Mouse (Mus musculus): ENCODE results near the gene Rdh8. TPM values are rescaled to one million over a fixed set of nuclear protein-coding genes. Genes with fewer than 3 reads are reported as not detected.
A peak's percentile ranks its signal among the peaks of the same experiment; 100 is the strongest.

The Rdh8 gene
- polyA plus RNA-seq, 1 experiment from 2014 or later: not detected

- H3K4me2 ChIP-seq: no peak overlapping the region
- no peak for ATAC-seq (replicated peaks; ENCODE audit: low FRiP score)
- 62% methylated on average over 4 of the region's 4 CpGs for WGBS
Observed at GRCm38 (mm10) chr9:20842211-20842610, 23.9 kb downstream of the Rdh8 start.

DNA sequence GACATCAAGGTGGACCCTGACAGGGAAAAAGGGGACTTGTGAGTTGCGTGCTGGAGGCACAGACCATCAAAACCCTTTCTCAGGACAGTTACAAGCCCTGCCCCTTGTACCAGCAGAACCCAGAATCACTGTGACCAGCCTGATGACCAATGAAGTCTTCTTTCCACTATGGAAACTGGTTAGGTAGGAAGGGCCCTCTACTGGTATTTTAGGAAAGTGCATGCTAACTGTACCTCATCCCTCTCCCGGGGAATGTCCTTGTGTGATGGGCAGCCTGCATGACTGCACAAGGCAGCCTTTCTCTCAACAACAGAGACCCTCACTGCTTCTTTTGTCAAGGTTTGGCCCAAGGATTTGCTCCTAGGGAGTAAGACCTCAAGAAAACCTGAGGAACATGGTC lies 24.4 kb downstream of the Rdh8 start:
- Histone ChIP-seq H3K4me1 (no peaks in the 10 kb centered on the region), H3K9me3 (replicated peaks) (no peaks in the 10 kb centered on the region), H3K36me3 (no peaks in the 10 kb centered on the region), H3K9ac (no peak overlapping the region), H3K27ac (no peak overlapping the region), H3K4me2 (no peak overlapping the region), H3K4me3 (replicated peaks) (no peak overlapping the region), H3K27me3 (no peaks in the 10 kb centered on the region)
- no peak for ATAC-seq (replicated peaks; ENCODE audit: low FRiP score)
- 26% methylated on average over 2 of the region's 2 CpGs for WGBS

More at GRCm38 (mm10) chr9:20842211-20842610, 23.9 kb downstream of the Rdh8 start:
- Histone ChIP-seq H3K4me1 (no peaks in the 10 kb centered on the region), H3K27me3 (no peaks in the 10 kb centered on the region), H3K36me3 (no peaks in the 10 kb centered on the region), H3K4me3 (replicated peaks) (no peak overlapping the region), H3K9ac (no peak overlapping the region), H3K9me3 (replicated peaks) (no peaks in the 10 kb centered on the region), H3K27ac (no peak overlapping the region)

- WGBS: 93% methylated on average over 2 of the region's 2 CpGs
- H3K9me3 ChIP-seq (replicated peaks): no peaks in the 10 kb centered on the region
- no peak for ATAC-seq (replicated peaks; ENCODE audit: low FRiP score)
Observed at GRCm38 (mm10) chr9:20850179-20850578, 31.9 kb downstream of the Rdh8 start.

GRCm38 (mm10) chr9:20857131-20857530 lies 38.8 kb downstream of the Rdh8 start:
- no peaks in the 10 kb centered on the region for H3K4me1 ChIP-seq

More at GRCm38 (mm10) chr9:20850179-20850578, 31.9 kb downstream of the Rdh8 start:
- Histone ChIP-seq H3K27ac (no peak overlapping the region), H3K4me1 (no peaks in the 10 kb centered on the region), H3K4me2 (no peak overlapping the region), H3K4me3 (replicated peaks) (no peak overlapping the region), H3K36me3 (no peaks in the 10 kb centered on the region), H3K27me3 (no peaks in the 10 kb centered on the region), H3K9ac (no peak overlapping the region)

DNA sequence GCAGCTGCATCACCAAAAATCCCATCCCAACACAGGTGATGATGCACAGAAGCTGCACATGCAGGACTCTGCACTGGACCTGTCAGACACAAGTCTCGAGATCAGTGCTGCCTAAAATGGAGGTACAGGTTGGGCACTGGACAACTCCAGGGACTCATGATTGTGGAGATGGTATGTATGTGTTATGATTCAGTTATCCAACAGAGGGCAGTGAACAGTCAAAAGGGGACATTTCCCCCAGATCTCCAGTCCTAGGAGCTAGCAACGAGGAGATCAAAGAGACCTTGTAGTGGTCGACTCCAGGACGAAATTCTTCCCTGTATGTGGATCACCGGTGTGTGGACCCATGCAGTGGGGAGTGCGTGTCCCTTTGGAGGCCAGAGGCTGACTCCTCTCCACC lies 41.6 kb downstream of the Rdh8 start:
- no peak overlapping the region for H3K27ac ChIP-seq
- no peaks in the 10 kb centered on the region for H3K36me3 ChIP-seq
- 43% methylated on average over 6 of the region's 6 CpGs for WGBS
- H3K4me3 ChIP-seq (replicated peaks): no peak overlapping the region
- H3K9me3 ChIP-seq (replicated peaks): no peaks in the 10 kb centered on the region
- no peaks in the 10 kb centered on the region for H3K27me3 ChIP-seq
- H3K4me2 ChIP-seq: no peak overlapping the region
- no peaks in the 10 kb centered on the region for H3K4me1 ChIP-seq
- no peak overlapping the region for H3K9ac ChIP-seq
- ATAC-seq (replicated peaks; ENCODE audit: low FRiP score): no peak

More at GRCm38 (mm10) chr9:20857131-20857530, 38.8 kb downstream of the Rdh8 start:
- Histone ChIP-seq H3K27ac (no peak overlapping the region), H3K27me3 (no peaks in the 10 kb centered on the region), H3K4me2 (no peak overlapping the region), H3K9ac (no peak overlapping the region), H3K9me3 (replicated peaks) (no peaks in the 10 kb centered on the region), H3K4me3 (replicated peaks) (no peak overlapping the region), H3K36me3 (no peaks in the 10 kb centered on the region)
- no peak for ATAC-seq (replicated peaks; ENCODE audit: low FRiP score)
- 8% methylated on average over 6 of the region's 6 CpGs for WGBS

DNA sequence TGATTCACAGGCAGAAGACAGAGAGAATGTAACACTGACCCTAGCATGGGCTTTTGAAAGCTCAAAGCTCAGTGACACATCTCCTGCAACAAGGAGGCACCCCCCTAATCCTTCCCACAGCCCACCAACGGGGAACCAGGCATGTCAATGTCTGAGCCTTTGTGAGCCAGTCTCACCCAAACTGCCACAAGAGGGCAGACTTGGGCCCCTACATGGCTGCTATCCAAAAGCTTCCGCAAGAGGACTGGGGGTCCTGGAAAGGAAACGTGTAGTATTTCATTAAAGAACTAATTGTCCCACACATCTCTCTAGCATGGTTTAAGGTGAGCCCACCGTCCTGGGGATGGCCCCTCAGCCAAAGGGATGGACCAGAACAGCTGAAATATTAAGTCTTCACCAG lies 43.5 kb downstream of the Rdh8 start:
- Histone ChIP-seq H3K4me1 (no peaks in the 10 kb centered on the region), H3K36me3 (no peaks in the 10 kb centered on the region), H3K4me3 (replicated peaks) (no peak overlapping the region), H3K27me3 (0 out of 2 replicates have a peak, but pooled peaks cover 3% of the 10 kb centered on the region), H3K27ac (no peak overlapping the region), H3K9ac (no peak overlapping the region), H3K4me2 (no peak overlapping the region), H3K9me3 (replicated peaks) (no peaks in the 10 kb centered on the region)
- 9% methylated on average over 4 of the region's 4 CpGs for WGBS
- ATAC-seq (replicated peaks; ENCODE audit: low FRiP score): no peak

GRCm38 (mm10) chr9:20862225-20862624 lies 43.9 kb downstream of the Rdh8 start:
- WGBS: 43% methylated on average over 4 of the region's 4 CpGs
- ATAC-seq (replicated peaks; ENCODE audit: low FRiP score): no peak
- H3K4me2 ChIP-seq: no peak overlapping the region

GRCm38 (mm10) chr9:20866879-20867278 lies 48.6 kb downstream of the Rdh8 start:
- Histone ChIP-seq H3K4me2 (no peak overlapping the region), H3K27ac (no peak overlapping the region)
- WGBS: 56% methylated on average over 3 of the region's 3 CpGs

More at GRCm38 (mm10) chr9:20862225-20862624, 43.9 kb downstream of the Rdh8 start:
- no peaks in the 10 kb centered on the region for H3K9me3 ChIP-seq (replicated peaks)
- peaks cover 7% of the 10 kb centered on the region for H3K27me3 ChIP-seq
- H3K4me1 ChIP-seq: no peaks in the 10 kb centered on the region
- H3K36me3 ChIP-seq: no peaks in the 10 kb centered on the region
- H3K9ac ChIP-seq: no peak overlapping the region
- no peak overlapping the region for H3K27ac ChIP-seq
- H3K4me3 ChIP-seq (replicated peaks): no peak overlapping the region

DNA sequence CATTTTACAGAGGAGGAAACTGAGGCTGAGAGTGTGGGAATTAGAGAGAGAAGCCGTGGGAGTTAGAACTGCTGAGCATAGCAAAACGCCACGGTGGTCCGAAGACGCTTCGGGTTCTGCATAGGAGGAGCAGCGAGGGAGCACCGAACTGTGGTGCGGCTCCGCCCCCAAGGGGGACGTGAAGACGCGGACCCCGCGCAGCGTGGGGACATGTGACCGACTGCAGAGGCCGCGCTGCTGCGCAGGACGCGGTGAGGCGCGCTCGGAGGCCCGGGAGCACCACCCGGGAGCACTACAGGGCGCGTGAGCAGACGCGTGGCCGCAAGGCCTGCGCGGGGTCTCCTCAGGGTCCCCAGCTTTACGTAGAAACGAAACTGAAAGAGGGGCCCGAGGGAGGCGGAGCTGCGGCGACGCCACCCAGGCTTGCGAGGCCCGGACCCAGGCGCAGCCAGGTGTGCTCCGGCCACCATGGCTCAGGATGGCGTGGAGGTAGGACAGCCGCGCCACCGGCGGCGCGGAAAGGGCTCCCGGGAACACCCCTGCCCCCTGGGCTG lies 50.2 kb downstream of the Rdh8 start, which contains the start of gene A230050P20Rik:
Gene A230050P20Rik, plus strand, starts transcription at position 195 of the 554 bp plus-strand sequence.
- Histone ChIP-seq H3K4me1 (peaks cover 12% of the 10 kb centered on the region), H3K27me3 (peaks cover 38% of the 10 kb centered on the region), H3K9me3 (replicated peaks) (no peaks in the 10 kb centered on the region), H3K9ac (peak within 1 kb of the TSS; percentile 53), H3K4me2 (peak within 1 kb of the TSS; percentile 84), H3K27ac (no peak within 1 kb of the TSS), H3K36me3 (no peaks in the 10 kb centered on the region), H3K4me3 (replicated peaks) (peak within 1 kb of the TSS; percentile 62)
- WGBS: 7% methylated on average over 53 of the region's 53 CpGs
- peak; percentile 55 for ATAC-seq (replicated peaks; ENCODE audit: low FRiP score)

More at GRCm38 (mm10) chr9:20866879-20867278, 48.6 kb downstream of the Rdh8 start:
- Histone ChIP-seq H3K9me3 (replicated peaks) (no peaks in the 10 kb centered on the region), H3K36me3 (no peaks in the 10 kb centered on the region), H3K9ac (no peak overlapping the region), H3K4me1 (peaks cover 12% of the 10 kb centered on the region), H3K27me3 (peaks cover 38% of the 10 kb centered on the region), H3K4me3 (replicated peaks) (no peak overlapping the region)
- ATAC-seq (replicated peaks; ENCODE audit: low FRiP score): no peak

GRCm38 (mm10) chr9:20869246-20869645 lies 50.9 kb downstream of the Rdh8 start:
- no peaks in the 10 kb centered on the region for H3K9me3 ChIP-seq (replicated peaks)
- H3K36me3 ChIP-seq: no peaks in the 10 kb centered on the region
- H3K27ac ChIP-seq: no peak overlapping the region
- H3K4me1 ChIP-seq: peaks cover 12% of the 10 kb centered on the region
- H3K27me3 ChIP-seq: peaks cover 38% of the 10 kb centered on the region
- 3% methylated on average over 19 of the region's 19 CpGs for WGBS
- peak overlapping the region; percentile 53 for H3K9ac ChIP-seq
- H3K4me3 ChIP-seq (replicated peaks): peak overlapping the region; percentile 62
- peak overlapping the region; percentile 84 for H3K4me2 ChIP-seq
- peak; percentile 30; the same call in 1 of the 2 replicates for ATAC-seq (replicated peaks; ENCODE audit: low FRiP score)

DNA sequence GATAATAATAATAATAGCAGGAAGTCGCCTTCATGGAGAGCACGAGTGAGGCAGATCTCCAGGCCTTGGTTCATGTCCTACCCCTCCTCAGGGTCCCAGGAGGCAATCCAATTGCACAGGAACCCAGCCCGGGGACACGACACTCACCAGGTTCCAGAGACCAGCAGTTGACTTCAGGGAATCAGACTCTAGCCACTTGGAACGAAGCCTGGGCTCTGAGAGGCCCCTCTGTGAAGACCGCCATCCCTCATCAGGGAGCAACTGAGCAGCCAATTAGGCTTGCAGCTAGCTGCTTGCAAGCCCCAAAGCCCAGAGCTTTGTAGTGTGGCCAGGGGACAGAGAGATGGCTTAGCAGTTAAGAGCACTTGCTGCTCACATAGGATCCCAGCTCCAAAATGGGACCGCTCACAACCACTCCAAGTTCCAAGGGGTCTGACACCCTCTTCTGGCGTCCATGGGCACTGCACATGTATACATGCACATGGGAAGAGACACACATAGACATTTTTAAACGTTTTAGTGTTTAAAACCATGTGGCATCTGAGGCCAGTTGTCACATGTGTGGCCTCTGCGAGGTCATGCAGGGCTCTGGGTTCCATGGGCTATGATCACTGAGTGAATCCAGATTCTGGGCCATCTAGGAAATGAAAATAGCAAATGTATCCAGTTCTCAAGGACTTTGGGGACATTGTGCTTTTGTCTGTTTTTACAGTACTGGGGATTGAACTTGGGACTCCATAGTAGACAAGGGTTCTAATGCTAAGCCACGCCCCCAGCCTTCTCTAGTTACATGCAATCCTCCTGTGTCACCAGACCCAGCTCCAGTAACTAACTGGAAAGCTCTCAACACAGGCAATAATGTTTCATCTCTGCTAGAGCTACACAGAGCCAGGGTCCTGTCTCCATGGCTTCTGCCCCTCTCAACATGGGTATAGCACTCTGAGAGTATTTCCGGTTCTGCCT lies 52.2 kb downstream of the Rdh8 start:
- H3K27ac ChIP-seq: no peak overlapping the region
- WGBS: 79% methylated on average over 12 of the region's 12 CpGs
- no peak overlapping the region for H3K9ac ChIP-seq
- H3K9me3 ChIP-seq (replicated peaks): no peaks in the 10 kb centered on the region
- no peak for ATAC-seq (replicated peaks; ENCODE audit: low FRiP score)
- H3K36me3 ChIP-seq: no peaks in the 10 kb centered on the region
- H3K4me1 ChIP-seq: peaks cover 12% of the 10 kb centered on the region
- H3K27me3 ChIP-seq: peaks cover 38% of the 10 kb centered on the region
- no peak overlapping the region for H3K4me3 ChIP-seq (replicated peaks)
- no peak overlapping the region for H3K4me2 ChIP-seq

DNA sequence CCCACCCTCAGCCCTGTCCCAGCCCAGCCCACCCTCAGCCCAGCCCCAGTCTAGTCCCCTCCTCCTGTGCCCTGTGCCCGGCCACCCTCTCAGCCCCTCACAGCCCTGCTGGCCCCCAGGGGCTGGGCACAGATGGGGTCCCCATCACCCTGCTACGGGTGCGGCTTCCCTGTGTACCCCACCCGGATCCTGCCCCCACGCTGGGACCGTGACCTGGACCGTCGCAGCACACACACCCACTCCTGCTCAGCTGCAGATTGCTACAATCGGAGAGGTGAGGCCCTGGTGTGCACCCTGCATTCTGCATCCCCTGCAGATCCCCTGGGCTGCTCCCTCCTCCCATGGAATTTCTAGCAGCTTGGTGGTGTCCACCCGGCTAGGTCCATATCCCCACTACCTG lies 54.7 kb downstream of the Rdh8 start:
- Histone ChIP-seq H3K9me3 (replicated peaks) (no peaks in the 10 kb centered on the region), H3K27ac (no peak overlapping the region), H3K9ac (no peak overlapping the region), H3K4me2 (no peak overlapping the region), H3K4me1 (peaks cover 16% of the 10 kb centered on the region), H3K36me3 (no peaks in the 10 kb centered on the region), H3K4me3 (replicated peaks) (no peak overlapping the region), H3K27me3 (peaks cover 24% of the 10 kb centered on the region)
- ATAC-seq (replicated peaks; ENCODE audit: low FRiP score): no peak
- WGBS: 86% methylated on average over 10 of the region's 10 CpGs
